Mouse (Mus musculus) intestine, embryonic 14.5 days (tissue): ENCODE results near the gene Slc47a1. TPM values are rescaled to one million over a fixed set of nuclear protein-coding genes. Genes with fewer than 3 reads are reported as not detected.

ENCODE experiments used
- ATAC-seq: fragments of 200-750 bp; cut with Nextera tagmentation; replicated peaks from 2 replicates; pipeline ENCODE4 v1.8.0; 2017; ENCODE audit warnings: low read depth, moderate number of reproducible peaks, moderate TSS enrichment, moderate library complexity; ENCODE audit not compliant: low FRiP score, low TSS enrichment
- DNase-seq: peaks from one replicate; pipeline ENCODE4 v3.0.0-alpha.2; 2018; ENCODE audit warnings: low spot score
- H3K27ac ChIP-seq: fragments of 300-500 bp; sonication (generic); 2 replicates; pipeline ENCODE4 v1.5.1; 2014; ENCODE audit warnings: low read depth, mild to moderate bottlenecking, control low read depth
- H3K27me3 ChIP-seq: fragments of 300-500 bp; sonication (generic); replicated peaks from 2 replicates; pipeline ENCODE4 v1.6.1; 2014; ENCODE audit warnings: low read length, control low read depth; ENCODE audit not compliant: control insufficient read depth, insufficient read depth
- H3K36me3 ChIP-seq: fragments of 300-500 bp; sonication (generic); 2 replicates; pipeline ENCODE4 v1.6.1; 2014; ENCODE audit warnings: low read length, control low read depth; ENCODE audit not compliant: control insufficient read depth, insufficient read depth
- H3K4me1 ChIP-seq: fragments of 300-500 bp; sonication (generic); replicated peaks from 2 replicates; pipeline ENCODE4 v1.6.1; 2014; ENCODE audit warnings: low read length, control low read depth, mixed read lengths; ENCODE audit not compliant: control insufficient read depth, insufficient read depth
- H3K4me2 ChIP-seq: fragments of 300-500 bp; sonication (generic); 2 replicates; pipeline ENCODE4 v1.6.1; 2014; ENCODE audit warnings: low read length
- H3K4me3 ChIP-seq: fragments of 300-500 bp; sonication (generic); 2 replicates; pipeline ENCODE4 v1.5.1; 2014; ENCODE audit warnings: low read depth, low read length, control low read depth, mixed read lengths
- H3K9ac ChIP-seq: fragments of 300-500 bp; sonication (generic); 2 replicates; pipeline ENCODE4 v1.6.1; 2014; ENCODE audit warnings: mild to moderate bottlenecking, low read length
- H3K9me3 ChIP-seq: fragments of 300-500 bp; sonication (generic); 2 replicates; pipeline ENCODE4 v1.6.1; 2016; ENCODE audit warnings: low read length, control low read depth; ENCODE audit not compliant: control insufficient read depth
- WGBS: fragments of 180-500 bp; shearing (Covaris S2); extraction: QIAGEN DNeasy Blood & Tissue Kit; methylation state at CpG from one replicate; pipeline ENCODE4 v1.1.7; 2014; 5-methylcytosine and 5-hydroxymethylcytosine counted together
- polyA plus RNA-seq: library from polyadenylated mRNA; unstranded; fragments of >200 nt; fragmentation: Nextera tagmentation; extraction: Ambion mirVana; gene quantifications from 2 replicates; pipeline ENCODE4 v1.2.1, GENCODE M21; 2014

Gene Slc47a1
- polyA plus RNA-seq, 1 experiment from 2014 or later: 0.43 TPM

DNA sequence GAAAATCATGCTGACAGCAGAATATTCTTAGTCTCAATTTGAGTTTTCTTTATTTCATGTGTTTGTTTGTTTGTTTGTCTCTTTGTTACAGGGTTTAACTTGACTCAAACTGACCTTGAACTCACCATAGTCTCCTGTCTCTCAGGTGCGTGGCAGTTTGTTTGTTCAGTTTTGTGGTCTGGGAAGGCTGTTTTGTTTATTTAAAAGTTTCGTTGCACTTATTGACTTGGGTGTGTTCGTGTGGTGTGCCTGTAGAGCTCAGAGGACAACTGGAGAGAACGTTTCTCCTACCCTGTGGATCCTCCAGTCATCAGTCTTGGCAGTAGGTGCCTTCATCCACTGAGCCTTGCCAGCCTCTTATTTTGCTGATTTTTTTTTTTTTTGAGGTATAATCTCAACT is 10.8 kb upstream of the Slc47a1 start:
- Histone ChIP-seq H3K4me2 (no peak overlapping the region), H3K9ac (no peak overlapping the region), H3K4me1 (no peaks in the 10 kb centered on the region), H3K27ac (no peak overlapping the region), H3K36me3 (no peaks in the 10 kb centered on the region), H3K4me3 (no peak overlapping the region), H3K9me3 (no peaks in the 10 kb centered on the region), H3K27me3 (no peaks in the 10 kb centered on the region)
- DNase-seq: no peak
- no peak for ATAC-seq
- WGBS: 64% methylated on average over 4 of the region's 4 CpGs

- Histone ChIP-seq H3K4me1 (no peaks in the 10 kb centered on the region), H3K36me3 (no peaks in the 10 kb centered on the region), H3K4me3 (no peak overlapping the region), H3K9ac (no peak overlapping the region), H3K27ac (no peak overlapping the region), H3K9me3 (no peaks in the 10 kb centered on the region), H3K4me2 (no peak overlapping the region), H3K27me3 (no peaks in the 10 kb centered on the region)
- 60% methylated on average over 6 of the region's 6 CpGs for WGBS
- DNase-seq: peak; percentile 64
- ATAC-seq: no peak
Measured at GRCm38 (mm10) chr11:61388012-61388411, 9.9 kb upstream of the Slc47a1 start.

- ATAC-seq: no peak
- Histone ChIP-seq H3K27ac (no peak overlapping the region), H3K4me2 (no peak overlapping the region), H3K27me3 (no peaks in the 10 kb centered on the region), H3K9me3 (no peaks in the 10 kb centered on the region), H3K4me3 (no peak overlapping the region), H3K36me3 (no peaks in the 10 kb centered on the region), H3K9ac (no peak overlapping the region), H3K4me1 (no peaks in the 10 kb centered on the region)
- WGBS: 69% methylated on average over 6 of the region's 6 CpGs
- no peak for DNase-seq
Measured at GRCm38 (mm10) chr11:61387233-61387632, 9.1 kb upstream of the Slc47a1 start.

GRCm38 (mm10) chr11:61385725-61386124 is 7.6 kb upstream of the Slc47a1 start:
- 71% methylated on average over 4 of the region's 4 CpGs for WGBS
- Histone ChIP-seq H3K4me2 (no peak overlapping the region), H3K9me3 (no peaks in the 10 kb centered on the region), H3K27me3 (no peaks in the 10 kb centered on the region), H3K4me3 (no peak overlapping the region), H3K27ac (no peak overlapping the region), H3K9ac (no peak overlapping the region), H3K4me1 (no peaks in the 10 kb centered on the region), H3K36me3 (no peaks in the 10 kb centered on the region)
- no peak for ATAC-seq
- DNase-seq: no peak

DNA sequence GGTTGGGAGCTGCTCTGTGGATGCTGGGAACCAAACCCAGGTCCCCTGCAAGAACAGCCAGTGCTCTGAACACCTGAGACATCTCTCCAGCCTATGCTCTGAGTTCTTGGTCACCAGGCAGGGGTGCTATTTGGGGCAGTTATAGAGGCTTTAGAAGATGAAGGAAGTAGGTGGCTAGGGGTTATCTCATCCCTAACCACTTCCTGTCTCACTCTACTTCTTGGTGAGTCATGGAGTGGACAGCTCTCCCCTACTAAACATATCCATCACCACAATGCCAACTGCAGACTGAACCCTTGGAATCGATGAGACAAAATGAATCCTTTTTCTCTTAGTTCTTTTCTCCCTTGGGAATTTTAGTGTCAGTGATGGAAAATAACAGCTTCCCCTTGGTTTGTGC is 3.1 kb upstream of the Slc47a1 start:
- ATAC-seq (no peak), DNase-seq (no peak)
- Histone ChIP-seq H3K9ac (no peak overlapping the region), H3K36me3 (no peaks in the 10 kb centered on the region), H3K4me3 (no peak overlapping the region), H3K9me3 (no peaks in the 10 kb centered on the region), H3K27me3 (peaks cover 35% of the 10 kb centered on the region), H3K4me2 (no peak overlapping the region), H3K27ac (no peak overlapping the region), H3K4me1 (0 out of 2 replicates have a peak, but pooled peaks cover 4% of the 10 kb centered on the region)
- 91% methylated on average over 1 of the region's 1 CpGs for WGBS

GRCm38 (mm10) chr11:61378651-61379050 is 506 bp upstream of the Slc47a1 start:
- Histone ChIP-seq H3K9me3 (no peaks in the 10 kb centered on the region), H3K4me3 (no peak overlapping the region), H3K27ac (no peak overlapping the region), H3K36me3 (no peaks in the 10 kb centered on the region), H3K9ac (no peak overlapping the region), H3K4me2 (no peak overlapping the region), H3K4me1 (0 out of 2 replicates have a peak, but pooled peaks cover 4% of the 10 kb centered on the region), H3K27me3 (peaks cover 42% of the 10 kb centered on the region)
- ATAC-seq (no peak), DNase-seq (no peak)
- WGBS: 65% methylated on average over 4 of the region's 4 CpGs

DNA sequence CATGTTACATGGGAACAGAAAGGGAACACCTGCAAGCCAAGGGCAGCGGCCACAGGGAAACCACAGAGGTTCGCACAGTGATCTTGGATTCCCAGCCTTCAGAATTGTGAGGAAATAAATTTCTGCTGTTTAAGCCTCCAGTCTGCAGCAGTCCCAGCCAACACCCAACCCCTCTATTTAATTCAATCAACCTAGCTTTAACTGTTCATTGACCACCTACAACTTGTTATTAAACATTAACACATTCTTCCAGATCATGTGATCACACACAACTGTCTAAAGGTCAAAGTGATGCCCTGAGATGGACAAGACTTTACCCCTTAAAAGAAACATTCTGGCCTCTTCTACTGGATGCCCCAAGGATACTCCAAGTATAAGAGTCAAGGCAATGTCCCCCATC is 9.5 kb downstream of the Slc47a1 start:
- no peak overlapping the region for H3K27ac ChIP-seq
- no peaks in the 10 kb centered on the region for H3K9me3 ChIP-seq
- H3K4me1 ChIP-seq: no peaks in the 10 kb centered on the region
- no peaks in the 10 kb centered on the region for H3K36me3 ChIP-seq
- no peak overlapping the region for H3K9ac ChIP-seq
- ATAC-seq (no peak), DNase-seq (no peak)
- no peaks in the 10 kb centered on the region for H3K27me3 ChIP-seq
- no peak overlapping the region for H3K4me2 ChIP-seq
- WGBS: 96% methylated on average over 2 of the region's 2 CpGs
- no peak overlapping the region for H3K4me3 ChIP-seq

- Histone ChIP-seq H3K27ac (no peak overlapping the region), H3K9ac (no peak overlapping the region), H3K27me3 (no peaks in the 10 kb centered on the region), H3K36me3 (no peaks in the 10 kb centered on the region), H3K4me3 (no peak overlapping the region), H3K4me1 (no peaks in the 10 kb centered on the region), H3K4me2 (no peak overlapping the region), H3K9me3 (no peaks in the 10 kb centered on the region)
- ATAC-seq (no peak), DNase-seq (no peak)
- 64% methylated on average over 9 of the region's 9 CpGs for WGBS
Measured at GRCm38 (mm10) chr11:61366517-61367273, 11.4 kb downstream of the Slc47a1 start.

- 61% methylated on average over 3 of the region's 3 CpGs for WGBS
- H3K27me3 ChIP-seq: no peaks in the 10 kb centered on the region
- H3K4me2 ChIP-seq: no peak overlapping the region
- no peaks in the 10 kb centered on the region for H3K9me3 ChIP-seq
- no peaks in the 10 kb centered on the region for H3K36me3 ChIP-seq
- H3K4me1 ChIP-seq: no peaks in the 10 kb centered on the region
- no peak overlapping the region for H3K4me3 ChIP-seq
- ATAC-seq (no peak), DNase-seq (no peak)
- no peak overlapping the region for H3K9ac ChIP-seq
- H3K27ac ChIP-seq: no peak overlapping the region
Measured at GRCm38 (mm10) chr11:61365938-61366337, 12.2 kb downstream of the Slc47a1 start.
